Mouse (Mus musculus) right cerebral cortex, postnatal 14 days (tissue): ENCODE results near the gene Otof.

Source experiments
- DNase-seq: peaks from one replicate; pipeline ENCODE4 v3.0.0; 2022

Otof gene

DNA sequence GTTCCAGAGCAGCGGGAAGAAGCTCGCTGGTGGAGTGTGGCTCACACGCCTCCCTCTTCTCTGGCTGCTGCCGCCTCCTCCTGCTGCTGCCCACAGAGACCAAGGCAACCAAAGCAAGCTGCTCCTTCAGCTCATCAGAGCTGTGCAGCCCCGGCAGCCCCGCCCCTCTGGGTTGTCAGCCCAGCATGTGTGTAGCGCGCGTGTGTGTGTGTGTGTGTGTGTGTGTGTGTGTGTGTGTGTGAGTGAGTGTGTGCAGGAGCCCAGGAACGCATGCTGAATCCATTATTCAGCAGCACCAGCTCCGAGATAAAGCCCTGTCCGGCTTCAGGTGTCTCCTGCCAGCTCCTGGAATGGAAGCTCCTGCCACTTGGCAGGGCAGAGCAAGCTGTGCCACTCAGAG lies at the start of gene Otof:
Otof (minus strand) TSS at position 112 of the 400 bp plus-strand sequence.
- peak; percentile 77 for DNase-seq

DNA sequence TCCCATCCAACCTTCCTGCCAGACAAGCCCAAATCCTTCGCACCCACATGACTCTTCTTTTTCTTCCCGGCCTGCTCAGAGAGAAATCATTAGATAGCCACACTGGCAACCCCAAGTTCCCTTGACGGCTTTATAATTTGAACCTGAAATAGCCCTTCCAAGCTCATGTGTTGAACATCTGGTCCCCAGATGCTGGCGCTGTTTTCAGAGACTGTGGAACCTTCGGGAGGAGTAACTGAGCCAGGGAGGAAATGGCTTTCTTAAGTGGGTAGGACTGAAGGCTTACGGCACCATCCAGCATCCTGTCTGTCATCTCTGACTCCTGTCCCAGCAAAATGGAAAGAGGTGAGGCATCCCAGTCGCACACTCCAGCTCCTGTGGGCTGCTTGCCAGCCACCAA lies 35.6 kb upstream of the Otof start:
- DNase-seq: no peak

DNA sequence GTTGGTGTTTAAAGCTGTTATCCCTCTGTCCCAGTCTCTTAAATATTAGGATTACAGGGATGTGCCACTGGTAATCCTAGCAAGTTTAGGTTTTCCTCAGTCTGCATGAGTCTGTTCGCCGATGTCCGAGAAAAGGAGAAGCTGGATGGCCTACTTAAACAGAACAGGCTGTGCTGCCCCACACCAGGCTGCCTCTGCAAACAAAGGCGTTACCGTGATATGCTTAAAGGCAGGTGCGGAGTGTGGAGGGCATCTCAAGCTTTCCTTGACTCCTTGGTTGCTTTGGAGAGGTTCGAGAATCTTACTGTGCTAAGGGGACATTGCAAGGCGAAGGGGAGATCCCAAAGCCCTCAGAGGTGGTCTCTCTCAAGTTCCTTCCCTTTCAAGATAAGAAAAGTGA lies 35.1 kb upstream of the Otof start:
- DNase-seq: no peak

- no peak for DNase-seq
Measured at GRCm38 (mm10) chr5:30495288-30495687, 33.6 kb upstream of the Otof start.

DNA sequence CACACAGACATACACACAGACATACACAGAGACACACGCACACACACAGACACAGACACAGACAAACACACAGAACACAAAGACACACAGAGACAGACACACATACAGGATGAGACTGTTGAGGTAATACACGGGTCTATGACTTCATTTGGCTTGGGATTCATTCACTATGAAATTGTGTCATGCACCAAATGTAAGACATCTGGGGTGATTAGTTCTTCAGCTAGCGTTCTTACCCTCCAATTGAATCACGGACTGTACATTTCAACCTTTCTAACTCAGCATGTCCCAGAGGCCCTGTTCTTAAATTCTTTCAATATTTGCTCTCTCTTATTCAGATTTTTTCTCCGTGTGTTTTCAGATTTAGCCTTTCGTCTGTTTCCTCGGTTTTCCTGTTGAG lies 32.9 kb upstream of the Otof start:
- DNase-seq: no peak

DNA sequence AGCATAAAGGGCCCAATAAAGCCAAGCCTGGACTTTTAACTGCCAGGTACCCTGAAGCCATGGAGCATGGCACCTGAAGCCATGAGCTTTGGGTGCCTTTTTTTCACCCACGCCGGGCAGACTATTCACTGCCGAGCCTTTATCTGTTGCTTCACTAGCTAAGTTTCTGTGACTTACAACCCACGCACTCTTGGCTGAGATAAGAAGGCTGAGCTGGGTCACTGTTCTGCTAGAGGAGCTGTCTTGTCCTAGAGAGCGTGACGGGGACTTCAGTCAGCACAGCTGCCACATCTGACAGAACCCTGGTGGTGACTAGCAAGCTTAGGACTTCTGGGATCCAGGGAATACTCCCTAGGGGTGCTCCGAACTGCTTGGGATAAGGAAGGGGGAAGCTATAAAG lies 32.0 kb upstream of the Otof start:
- no peak for DNase-seq

DNA sequence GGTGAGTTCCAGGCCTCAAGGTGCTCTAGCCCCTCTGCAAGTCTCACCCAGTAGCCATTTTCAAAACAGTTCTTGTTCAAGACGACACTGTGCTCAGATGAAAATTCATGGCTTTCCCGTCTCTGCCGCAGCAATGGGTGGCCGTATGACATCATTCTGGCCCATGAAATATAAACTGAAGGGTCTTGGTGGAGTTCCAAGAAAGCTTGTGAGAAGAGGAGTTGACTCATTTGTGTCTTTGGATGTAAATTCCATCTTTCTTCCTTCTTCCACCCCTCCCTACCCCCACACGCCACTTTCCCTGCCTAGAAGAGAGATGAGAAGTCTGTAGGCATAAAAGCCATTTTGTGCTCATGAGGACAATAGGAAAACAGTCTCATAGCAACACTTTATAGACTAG lies 29.1 kb upstream of the Otof start:
- no peak for DNase-seq

DNA sequence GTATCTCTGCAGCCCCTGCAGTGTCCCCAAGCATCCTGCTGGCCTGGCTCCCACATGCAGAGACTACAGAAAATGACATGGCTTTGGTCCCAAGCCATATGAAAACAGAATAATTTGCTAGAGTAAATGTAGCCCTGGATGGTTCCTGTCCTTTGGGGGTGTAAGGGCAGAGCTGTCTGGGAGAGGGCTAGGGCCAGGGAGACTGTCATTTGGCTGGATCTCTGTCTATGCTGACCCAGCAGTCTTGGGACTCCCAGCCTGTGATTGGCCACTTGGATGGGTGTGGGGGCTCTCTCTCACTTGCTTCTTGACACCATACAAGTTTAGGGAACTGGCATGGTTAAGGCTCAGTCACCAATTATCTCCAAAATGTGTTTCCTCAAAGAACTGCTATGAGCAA lies 28.5 kb upstream of the Otof start:
- DNase-seq: no peak

DNA sequence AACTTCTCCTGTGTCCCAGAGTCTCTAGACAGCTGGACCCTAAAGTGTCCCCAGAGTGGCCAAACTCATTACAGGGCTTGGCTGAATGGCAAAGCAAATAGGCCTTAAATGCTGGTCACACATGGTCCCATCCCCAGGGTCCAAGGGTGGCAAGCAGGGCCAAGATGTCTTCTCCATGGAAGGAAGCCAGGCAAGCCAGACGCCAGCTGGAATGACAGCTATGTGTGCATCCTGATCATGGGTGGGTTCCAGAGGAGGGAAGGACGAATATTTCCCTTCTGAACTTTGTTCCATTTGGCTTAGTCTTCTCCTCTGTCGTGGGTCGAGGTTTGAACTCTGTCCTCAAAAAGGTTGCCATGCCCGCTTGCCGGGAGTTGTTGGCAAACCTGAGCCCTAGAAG lies 23.4 kb upstream of the Otof start:
- no peak for DNase-seq

DNA sequence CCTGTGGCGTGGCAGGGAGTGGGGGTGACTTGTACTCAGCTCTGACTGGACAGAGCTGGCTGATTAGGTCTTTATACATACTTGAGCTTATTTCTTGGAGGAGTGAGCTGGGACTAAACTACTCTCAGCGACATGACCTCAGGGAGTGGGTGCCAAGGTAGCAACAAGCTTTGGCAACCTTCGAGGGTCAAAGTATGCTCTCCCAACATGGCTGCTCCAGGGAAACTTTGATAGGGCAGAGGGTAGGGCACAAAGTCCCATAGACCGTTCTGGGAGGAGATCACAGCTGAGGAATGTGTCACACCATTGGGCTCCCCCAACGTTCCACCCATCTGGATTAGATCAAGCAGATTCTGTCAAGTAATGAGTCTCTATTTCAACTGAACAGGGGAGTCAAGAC lies 22.9 kb upstream of the Otof start:
- DNase-seq: no peak

DNA sequence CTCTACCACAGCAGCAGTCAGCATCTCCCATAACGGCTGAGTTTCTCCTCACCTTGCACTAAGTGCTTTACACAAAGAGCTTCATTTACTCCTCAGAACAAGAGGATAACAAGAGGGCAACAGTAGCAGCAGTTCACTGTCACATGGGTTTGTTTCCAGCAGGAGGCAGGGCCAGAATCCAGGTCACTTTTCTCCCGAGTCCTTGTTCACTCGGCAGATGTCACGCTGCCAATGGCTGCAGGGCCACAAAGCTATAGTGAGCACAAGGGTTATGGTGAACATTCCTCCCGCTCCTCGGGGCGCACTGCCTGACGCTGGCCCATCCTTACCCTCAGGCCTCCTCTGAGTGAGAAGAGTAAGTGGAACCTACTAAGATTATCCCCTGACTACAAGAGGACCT lies 21.8 kb upstream of the Otof start:
- DNase-seq: no peak

- DNase-seq: peak; percentile 72
Measured at GRCm38 (mm10) chr5:30482319-30482718, 20.6 kb upstream of the Otof start.

GRCm38 (mm10) chr5:30476534-30476933 lies 14.8 kb upstream of the Otof start:
- DNase-seq: no peak

- DNase-seq: no peak
Measured at GRCm38 (mm10) chr5:30472148-30472547, 10.4 kb upstream of the Otof start.

- no peak for DNase-seq
Measured at GRCm38 (mm10) chr5:30470454-30470853, 8.7 kb upstream of the Otof start.

- DNase-seq: peak; percentile 42
Measured at GRCm38 (mm10) chr5:30466315-30466714, 4.6 kb upstream of the Otof start.

GRCm38 (mm10) chr5:30465861-30466260 lies 4.1 kb upstream of the Otof start, which contains the start of gene 1700001C02Rik:
1700001C02Rik (plus strand) TSS chr5:30466047.
- DNase-seq: peak; percentile 40

DNA sequence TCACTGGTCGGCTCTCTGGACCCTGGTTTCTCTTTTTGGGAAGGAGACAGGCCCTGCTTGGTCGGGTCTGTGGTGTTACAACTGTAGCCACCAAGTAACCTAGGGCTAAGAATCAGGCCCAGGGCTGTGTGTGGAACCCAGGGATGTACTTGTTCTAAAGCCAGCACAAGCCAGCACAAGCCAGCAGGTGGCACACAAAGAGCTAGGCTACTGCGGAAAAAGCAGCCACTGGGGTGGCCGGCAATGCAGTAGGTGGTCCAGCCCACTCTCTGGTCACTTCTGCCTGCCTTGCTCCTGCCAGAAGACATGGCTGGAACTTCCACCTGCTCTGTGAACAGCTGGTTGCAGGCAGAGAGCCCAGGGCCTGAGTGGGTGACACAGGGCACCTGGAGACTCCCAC lies 1.6 kb downstream of the Otof start:
- DNase-seq: no peak

DNA sequence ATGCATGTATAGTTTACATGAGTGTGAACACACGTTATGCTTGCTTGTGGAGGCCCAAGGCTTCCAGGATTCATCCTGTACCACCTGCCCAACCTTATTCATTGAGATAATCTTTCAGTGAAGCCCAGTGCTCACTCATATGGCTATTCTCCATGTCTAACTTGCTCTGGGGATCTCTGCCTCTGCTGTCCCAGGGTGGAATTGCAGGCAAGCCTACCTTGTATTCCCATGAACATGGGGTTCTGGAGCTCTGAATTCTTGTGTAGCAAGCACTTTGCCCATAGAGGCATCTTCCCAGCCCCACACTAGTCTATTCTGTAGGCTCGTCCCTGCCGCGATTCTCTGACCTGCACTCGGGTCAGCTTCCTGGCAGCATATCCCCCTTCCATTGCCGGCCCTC lies 5.7 kb downstream of the Otof start:
- DNase-seq: peak; percentile 47

- DNase-seq: no peak
Measured at GRCm38 (mm10) chr5:30444327-30444895, 17.3 kb downstream of the Otof start.

GRCm38 (mm10) chr5:30442196-30442595 lies 19.5 kb downstream of the Otof start:
- DNase-seq: peak; percentile 35

GRCm38 (mm10) chr5:30440308-30440906 lies 21.3 kb downstream of the Otof start:
- no peak for DNase-seq

DNA sequence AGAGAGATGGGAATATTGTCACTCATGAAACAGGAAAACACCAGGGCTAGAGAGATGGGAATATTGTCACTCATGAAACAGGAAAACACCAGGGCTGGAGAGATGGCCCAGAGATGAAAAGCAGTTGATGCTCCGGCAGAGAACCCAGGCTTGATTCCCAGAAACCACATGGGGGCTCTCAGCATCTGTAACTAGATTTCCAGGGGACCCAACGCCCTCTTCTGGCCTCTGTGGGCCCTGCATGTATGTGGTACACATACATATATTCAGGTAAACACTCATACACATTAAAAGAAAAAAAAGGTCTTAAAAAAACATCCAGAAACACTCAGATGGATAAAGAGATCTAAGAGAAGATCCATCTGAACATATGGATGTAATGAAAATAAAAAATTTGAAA lies 22.8 kb downstream of the Otof start:
- DNase-seq: no peak

GRCm38 (mm10) chr5:30427406-30427805 lies 34.3 kb downstream of the Otof start:
- DNase-seq: no peak

DNA sequence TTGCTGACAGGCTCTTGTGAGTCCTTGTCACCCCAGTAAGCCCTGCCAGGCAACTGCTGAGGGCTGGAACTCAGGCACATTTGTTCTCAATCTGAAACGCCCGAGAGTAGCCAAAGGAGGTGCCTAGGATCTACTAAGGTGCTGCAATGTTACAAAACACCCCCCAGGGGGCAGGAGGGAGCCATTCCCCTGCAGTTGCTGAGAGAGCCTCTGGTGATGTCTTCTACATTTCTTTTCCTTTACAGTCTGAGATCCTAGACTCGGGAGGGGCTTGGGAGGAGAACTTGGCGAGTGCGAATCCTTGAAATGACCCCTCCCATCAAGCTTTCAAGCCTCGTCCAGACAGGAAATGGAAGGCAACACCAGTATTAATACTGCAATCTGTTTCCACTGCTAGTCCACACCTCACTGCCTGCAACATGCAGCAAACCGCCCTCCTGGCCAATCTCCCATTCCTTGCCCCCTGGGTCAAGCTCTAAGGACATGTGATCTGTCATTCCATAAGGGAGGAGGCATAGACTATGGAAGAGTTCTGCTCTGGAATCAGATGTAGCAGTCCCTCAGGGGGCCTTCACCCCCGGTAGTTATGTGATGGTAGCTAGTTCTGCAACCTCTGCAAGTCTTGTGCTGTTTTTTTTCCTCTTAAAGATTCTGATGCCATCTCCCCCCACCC lies 38.0 kb downstream of the Otof start:
- DNase-seq: peak; percentile 48
